Mouse (Mus musculus): ENCODE results near the gene Trub2.

Gene Trub2

DNA sequence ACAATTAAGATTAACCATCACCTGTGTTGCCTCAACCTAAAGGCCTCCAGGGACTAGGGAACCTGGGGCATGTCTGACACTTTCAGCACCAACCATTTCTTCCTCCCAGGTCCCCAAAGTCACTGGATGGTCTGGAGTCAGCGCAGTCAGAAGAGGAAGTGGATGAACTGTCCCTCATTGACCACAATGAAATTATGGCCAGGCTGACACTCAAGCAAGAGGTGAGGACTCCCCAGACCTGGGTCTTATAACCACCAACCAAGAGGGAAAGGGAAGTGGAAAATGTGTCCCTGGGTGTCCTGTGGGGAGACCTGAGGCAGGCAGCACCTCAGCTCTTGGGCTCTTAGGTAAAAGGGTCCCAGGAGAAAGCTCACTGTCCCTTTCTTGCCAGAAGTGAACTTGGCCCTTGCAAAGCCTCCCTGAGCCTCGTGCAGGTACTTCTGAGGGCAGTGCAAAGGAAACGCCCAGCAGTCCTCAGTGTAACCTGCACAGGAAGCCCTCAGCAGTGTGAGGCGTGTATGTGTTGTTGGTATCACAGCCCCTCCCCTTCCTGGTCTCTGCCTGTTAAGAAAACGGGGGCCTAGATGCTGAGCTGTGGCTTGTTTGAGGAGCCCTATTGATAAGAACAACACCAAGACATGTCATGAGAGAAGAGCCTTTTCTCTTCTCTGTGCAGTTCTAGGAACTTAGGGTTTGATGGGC lies 63.5 kb downstream of the Trub2 start:
- no peak for DNase-seq (ENCODE audit: low spot score in 2 of 2)

DNA sequence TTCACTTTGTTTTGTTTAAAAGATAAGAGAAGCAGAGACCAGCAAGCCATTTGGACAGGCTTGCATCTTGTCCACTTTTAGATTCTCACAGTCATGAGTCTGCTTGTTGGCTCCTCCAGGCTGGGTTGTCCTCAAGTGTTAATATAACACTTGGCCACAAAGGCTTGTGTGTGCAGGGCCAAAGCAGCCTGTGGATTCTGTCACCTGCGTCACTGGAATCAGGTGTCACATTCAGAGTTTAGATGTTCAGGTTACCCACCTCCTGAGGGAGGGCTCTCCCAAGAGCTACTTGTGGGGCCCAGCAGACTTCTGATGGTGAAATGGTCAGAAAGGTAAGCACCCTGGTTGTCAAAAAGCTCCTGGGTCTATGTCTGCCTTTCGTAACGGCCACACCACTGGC lies 65.2 kb downstream of the Trub2 start:
- DNase-seq (ENCODE audit: low spot score in 2 of 2) = no peak

DNA sequence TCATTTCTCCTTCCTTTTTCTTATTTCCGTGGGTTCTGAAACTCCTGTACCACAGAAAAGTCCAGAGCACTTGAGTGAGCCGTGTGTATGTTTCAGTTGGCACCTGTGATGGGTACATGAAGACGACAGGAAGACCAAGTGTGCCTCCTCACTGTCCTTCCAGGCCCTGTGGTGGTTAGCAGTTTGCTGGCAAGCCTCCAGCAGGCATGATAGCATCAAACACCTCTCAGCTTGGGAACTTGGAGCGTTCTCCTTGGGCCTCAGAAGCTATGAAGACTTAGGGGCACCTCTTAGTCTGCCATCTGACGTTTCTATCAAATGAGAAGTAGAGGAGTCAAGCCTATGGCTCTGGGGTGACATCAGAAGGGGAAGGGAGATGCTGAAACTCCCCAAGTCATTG lies 69.7 kb downstream of the Trub2 start:
- no peak for DNase-seq (ENCODE audit: low spot score in 2 of 2)

DNA sequence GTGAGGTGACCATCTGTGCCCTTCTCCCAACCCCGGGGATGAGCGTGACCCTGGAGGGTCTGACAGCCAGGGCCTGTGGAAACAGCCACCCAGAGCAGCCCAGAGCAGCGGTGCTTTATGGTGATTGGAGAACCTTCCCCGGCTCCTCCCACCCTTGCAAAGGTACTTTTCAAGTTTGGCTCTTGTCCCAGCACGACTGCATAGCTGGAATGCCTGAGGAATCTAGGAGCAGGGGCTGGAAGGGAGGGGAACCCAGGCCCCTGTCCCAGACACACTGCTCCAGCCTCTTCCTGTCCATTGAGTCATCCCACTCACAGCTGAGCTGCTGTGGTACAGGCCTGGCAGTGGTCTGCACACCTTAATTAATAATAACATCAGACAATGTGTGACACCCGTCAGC lies 71.6 kb downstream of the Trub2 start:
- DNase-seq (ENCODE audit: low spot score in 2 of 2) = no peak

DNA sequence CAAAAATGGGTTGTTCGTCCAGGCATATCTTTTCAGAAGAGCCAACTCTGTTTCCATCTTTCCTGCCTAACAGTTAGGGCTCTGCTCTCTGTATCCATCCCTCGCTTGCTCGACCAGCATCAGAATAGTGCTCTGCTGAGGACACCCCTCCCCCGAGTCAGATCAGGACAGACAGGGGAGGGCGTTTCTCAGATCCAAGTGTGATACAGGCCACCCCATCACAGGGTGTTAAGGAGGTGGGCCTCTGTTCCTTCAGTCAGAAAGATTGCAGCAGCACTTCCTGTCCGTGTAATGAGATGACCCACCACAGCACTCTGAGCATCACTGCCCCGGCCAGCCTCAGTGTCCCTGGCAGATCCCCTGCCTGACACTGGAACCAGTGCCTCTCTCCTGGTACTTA lies 72.2 kb downstream of the Trub2 start:
- DNase-seq (ENCODE audit: low spot score in 2 of 2) = no peak

DNA sequence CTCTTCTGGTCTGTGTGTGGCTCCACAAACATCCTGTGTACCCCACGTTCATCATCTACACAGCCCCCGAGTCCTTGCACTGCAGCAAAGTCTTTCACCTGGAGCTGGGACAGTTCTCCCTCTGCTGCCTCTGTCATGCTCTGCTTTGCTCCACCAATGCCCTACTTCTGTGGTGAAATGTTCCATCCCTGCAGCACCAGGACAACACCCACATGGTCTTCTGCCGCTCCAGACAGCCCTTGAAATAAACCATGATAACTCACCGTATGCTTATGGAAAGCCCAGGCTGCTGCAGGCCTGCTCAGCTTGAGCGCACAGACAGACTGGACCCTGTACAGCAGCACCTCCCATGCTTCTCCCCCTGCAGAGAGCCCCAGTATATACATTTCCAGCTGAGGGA lies 74.2 kb downstream of the Trub2 start:
- no peak for DNase-seq (ENCODE audit: low spot score in 2 of 2)

DNA sequence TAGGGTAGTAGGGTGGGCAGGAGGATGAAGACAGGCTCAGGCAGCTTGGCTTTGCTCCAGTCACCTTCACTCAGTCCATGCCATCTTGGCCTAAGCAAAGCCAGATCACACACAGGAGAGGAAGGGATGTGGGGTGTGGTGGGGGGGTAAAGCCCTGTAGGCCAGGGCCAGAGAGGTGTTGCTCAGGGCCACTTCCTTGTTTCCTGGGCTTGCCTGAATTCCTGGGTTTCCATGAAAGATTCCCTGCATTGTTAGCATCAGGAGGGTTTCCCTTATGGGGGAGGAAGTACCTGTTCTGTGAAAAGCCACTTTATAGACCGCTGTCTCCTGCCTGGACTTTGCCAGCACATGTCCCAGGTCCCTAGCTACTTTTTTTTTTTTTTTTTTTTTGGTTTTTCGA lies 74.8 kb downstream of the Trub2 start:
- no peak for DNase-seq (ENCODE audit: low spot score in 2 of 2)

DNA sequence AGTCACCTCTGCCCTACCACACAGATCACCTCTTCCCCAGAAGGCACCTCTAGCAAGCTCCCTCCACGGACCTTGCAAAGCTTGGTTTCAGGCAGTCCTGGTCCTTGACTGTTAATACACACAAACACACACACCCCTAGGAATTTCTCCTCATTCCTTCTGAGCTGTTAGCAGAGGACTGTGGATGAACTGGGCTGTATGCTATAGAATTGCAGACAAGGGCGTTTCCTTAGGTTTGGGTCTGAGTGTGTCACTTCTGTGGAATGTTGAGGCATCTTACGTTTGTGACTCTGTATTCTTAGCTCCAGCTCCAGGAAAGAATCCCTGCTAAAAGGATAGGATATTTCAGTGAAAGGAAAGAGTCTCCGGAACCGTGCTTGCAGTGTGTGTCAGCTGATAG lies 76.4 kb downstream of the Trub2 start:
- no peak for DNase-seq (ENCODE audit: low spot score in 2 of 2)
